ENCODE assay signal across 28 mouse cellular contexts in genomic region chr1:64757766-64758165, GRCm38 (mm10). TPM values are rescaled to one million over a fixed set of nuclear protein-coding genes. Genes with fewer than 3 reads are reported as not detected.
DNase-seq lines count a peak whose midpoint lies in the region; ATAC-seq lines count a peak whose summit lies in the region.
"Had no signal": no experiment of that assay in that cellular context is flagged by ENCODE, and none has a peak within 500 bp of the region (broad histone marks: within the 10 kb centered on the region; RNA-seq: fewer than 3 reads in every experiment).

No protein-coding gene starts in this region.

- no peaks in the 10 kb centered on the region for H3K27me3 ChIP-seq in heart, embryonic 12.5 days (replicated peaks)
- H3K27me3 ChIP-seq in hindbrain, embryonic 10.5 days (ENCODE audit: insufficient read depth, poor library complexity, severe bottlenecking), result no peaks in the 10 kb centered on the region
- no peaks in the 10 kb centered on the region for H3K27me3 ChIP-seq in kidney, embryonic 14.5 days (ENCODE audit: control insufficient read depth, insufficient read depth, low read length)
- H3K27me3 ChIP-seq: embryonic facial prominence, embryonic 12.5 days; forebrain, embryonic 15.5 days; heart, embryonic 15.5 days; hindbrain, embryonic 12.5 days; intestine, embryonic 15.5 days; limb, embryonic 12.5 days; liver, embryonic 15.5 days; midbrain, embryonic 12.5 days; neural tube, embryonic 13.5 days had no signal

- H3K9me3 ChIP-seq in heart, embryonic 12.5 days (replicated peaks), result no peaks in the 10 kb centered on the region
- H3K9me3 ChIP-seq in hindbrain, embryonic 10.5 days, result no peaks in the 10 kb centered on the region
- H3K9me3 ChIP-seq in kidney, embryonic 14.5 days (ENCODE audit: control insufficient read depth, low read length), result no peaks in the 10 kb centered on the region
- H3K9me3 ChIP-seq: embryonic facial prominence, embryonic 12.5 days; forebrain, embryonic 10.5 days; forebrain, embryonic 15.5 days; heart, embryonic 15.5 days; hindbrain, embryonic 12.5 days; intestine, embryonic 15.5 days; limb, embryonic 12.5 days; liver, embryonic 15.5 days; midbrain, embryonic 12.5 days; neural tube, embryonic 13.5 days had no signal

- no peak overlapping the region for H3K4me2 ChIP-seq in heart, embryonic 12.5 days
- no peak overlapping the region for H3K4me2 ChIP-seq in kidney, embryonic 14.5 days (replicated peaks; ENCODE audit: low read depth, low read length)
- H3K4me2 ChIP-seq: embryonic facial prominence, embryonic 12.5 days; forebrain, embryonic 15.5 days; heart, embryonic 15.5 days; hindbrain, embryonic 12.5 days; intestine, embryonic 15.5 days; limb, embryonic 12.5 days; liver, embryonic 15.5 days; midbrain, embryonic 12.5 days; neural tube, embryonic 13.5 days had no signal

- no peak overlapping the region for H3K4me3 ChIP-seq in heart, embryonic 12.5 days
- H3K4me3 ChIP-seq in hindbrain, embryonic 10.5 days, result no peak overlapping the region
- H3K4me3 ChIP-seq in kidney, embryonic 14.5 days (ENCODE audit: low read length), result no peak overlapping the region
- H3K4me3 ChIP-seq: embryonic facial prominence, embryonic 12.5 days; forebrain, embryonic 10.5 days; forebrain, embryonic 15.5 days; heart, embryonic 15.5 days; hindbrain, embryonic 12.5 days; intestine, embryonic 15.5 days; left cerebral cortex, adult 2 months; limb, embryonic 12.5 days; liver, embryonic 15.5 days; megakaryocyte, embryonic 14.5 days; midbrain, embryonic 12.5 days; myocyte; neural tube, embryonic 13.5 days had no signal

- no peaks in the 10 kb centered on the region; the same call in 1 of the 2 replicates for H3K4me1 ChIP-seq in heart, embryonic 12.5 days (replicated peaks)
- H3K4me1 ChIP-seq in hindbrain, embryonic 10.5 days (replicated peaks), result peaks cover 3% of the 10 kb centered on the region; the same call in 1 of the 2 replicates
- H3K4me1 ChIP-seq in kidney, embryonic 14.5 days (ENCODE audit: control insufficient read depth, insufficient read depth, low read length), result no peaks in the 10 kb centered on the region
- H3K4me1 ChIP-seq: embryonic facial prominence, embryonic 12.5 days; forebrain, embryonic 10.5 days; forebrain, embryonic 15.5 days; hindbrain, embryonic 12.5 days; limb, embryonic 12.5 days; midbrain, embryonic 12.5 days; neural tube, embryonic 13.5 days had no signal

- WGBS in heart, embryonic 12.5 days, result 67% methylated on average over 5 of the region's 5 CpGs
- WGBS in hindbrain, embryonic 10.5 days, result 89% methylated on average over 5 of the region's 5 CpGs
- WGBS in kidney, embryonic 14.5 days, result 75% methylated on average over 5 of the region's 5 CpGs

- no peaks in the 10 kb centered on the region for H3K36me3 ChIP-seq in heart, embryonic 12.5 days
- H3K36me3 ChIP-seq in hindbrain, embryonic 10.5 days, result no peaks in the 10 kb centered on the region
- H3K36me3 ChIP-seq in kidney, embryonic 14.5 days (ENCODE audit: control insufficient read depth, insufficient read depth, low read length), result no peaks in the 10 kb centered on the region
- H3K36me3 ChIP-seq: embryonic facial prominence, embryonic 12.5 days; forebrain, embryonic 10.5 days; forebrain, embryonic 15.5 days; heart, embryonic 15.5 days; hindbrain, embryonic 12.5 days; intestine, embryonic 15.5 days; limb, embryonic 12.5 days; liver, embryonic 15.5 days; midbrain, embryonic 12.5 days; neural tube, embryonic 13.5 days had no signal

- H3K27ac ChIP-seq in heart, embryonic 12.5 days (ENCODE audit: poor library complexity, severe bottlenecking), result no peak overlapping the region
- no peak overlapping the region for H3K27ac ChIP-seq in hindbrain, embryonic 10.5 days
- H3K27ac ChIP-seq in kidney, embryonic 14.5 days (ENCODE audit: low read depth, low read length), result no peak overlapping the region
- H3K27ac ChIP-seq: embryonic facial prominence, embryonic 12.5 days; forebrain, embryonic 10.5 days; forebrain, embryonic 15.5 days; hindbrain, embryonic 12.5 days; hindbrain, postnatal 0 days; intestine, embryonic 15.5 days; left cerebral cortex, adult 2 months; limb, embryonic 12.5 days; liver, embryonic 15.5 days; midbrain, embryonic 12.5 days; neural tube, embryonic 13.5 days had no signal

- H3K9ac ChIP-seq in heart, embryonic 12.5 days, result no peak overlapping the region
- no peak overlapping the region for H3K9ac ChIP-seq in kidney, embryonic 14.5 days (ENCODE audit: low read depth, low read length)
- H3K9ac ChIP-seq: embryonic facial prominence, embryonic 12.5 days; forebrain, embryonic 15.5 days; heart, embryonic 15.5 days; hindbrain, embryonic 12.5 days; intestine, embryonic 15.5 days; limb, embryonic 12.5 days; liver, embryonic 15.5 days; midbrain, embryonic 12.5 days; neural tube, embryonic 13.5 days had no signal

- ATAC-seq in heart, embryonic 12.5 days (ENCODE audit: insufficient number of reproducible peaks, low FRiP score), result no peak
- ATAC-seq in kidney, embryonic 14.5 days (ENCODE audit: low FRiP score, low TSS enrichment), result no peak
- ATAC-seq: CD4-positive, CD25-positive, alpha-beta regulatory T cell, adult 4 months; forebrain, embryonic 15.5 days; hindbrain, postnatal 0 days had no signal

- DNase-seq in heart, adult 9 months (ENCODE audit: low spot score in 2 of 2), result peak; percentile 32 to 54
- peak; percentile 6 for DNase-seq in lung, postnatal 36 days
- no peak for DNase-seq in lung, postnatal 14 days
- peak; percentile 39 for DNase-seq in heart, postnatal 4 days
- DNase-seq in hindbrain, embryonic 10.5 days (ENCODE audit: low spot score), result no peak
- DNase-seq: adrenal gland, postnatal 25 days; cerebellum, adult 11-12 months; cerebellum, adult 9-11 months; embryo, embryonic 11 days; kidney, postnatal 10 days; layer of hippocampus, adult 9-11 months had no signal

RNA-seq across cellular contexts. Expression of gene Fzd5, which starts 20.2 kb away (rescaled TPM):
- 1.7 and 2.0 TPM in 2 replicates for polyA plus RNA-seq in heart, embryonic 12.5 days (2016; fragmentation: Nextera tagmentation; extraction: Ambion mirVana)
- total RNA-seq in heart, postnatal 4 days (2021), result 10 to 100 TPM in 1 of 2 experiments, 1 to 10 TPM in 1; 9.5 to 10.6 TPM
- 0.37 and 0.62 TPM in 2 replicates for polyA plus RNA-seq in hindbrain, embryonic 10.5 days (2016; fragmentation: Nextera tagmentation; extraction: Ambion mirVana)
- 1.8 and 2.3 TPM in 2 replicates for polyA plus RNA-seq in kidney, embryonic 14.5 days (2014; fragmentation: Nextera tagmentation; extraction: Ambion mirVana)

Comparison
In these comparisons a context has a peak if more than half of its experiments do, and no peak if none do; other contexts are left out.
1. DNase-seq: peak in heart, adult 9 months (2 of 2), lung, postnatal 36 days (single experiment) and heart, postnatal 4 days (single experiment); none in lung, postnatal 14 days (single experiment) and hindbrain, embryonic 10.5 days (single experiment).